ENCODE assay signal across 20 mouse cellular contexts in genomic region chr1:30416582-30416981, GRCm38 (mm10).
A peak's percentile ranks its signal among the peaks of the same experiment; 100 is the strongest.
DNase-seq lines count a peak whose midpoint lies in the region; ATAC-seq and TF ChIP-seq lines count a peak whose summit lies in the region.
"Had no signal": no experiment of that assay in that cellular context is flagged by ENCODE, and none has a peak within 500 bp of the region (broad histone marks: within the 10 kb centered on the region; RNA-seq: fewer than 3 reads in every experiment).

No protein-coding gene starts in this region.

- H3K4me3 ChIP-seq in cortical plate, adult 2 months (ENCODE audit: insufficient read depth, low read length): no peak overlapping the region
- H3K4me3 ChIP-seq: embryonic facial prominence, embryonic 13.5 days; forebrain, embryonic 12.5 days; heart, embryonic 12.5 days; hindbrain, embryonic 10.5 days had no signal

- DNase-seq in frontal cortex, postnatal 14 days (ENCODE audit: low spot score in 2 of 2): no peak
- peak; percentile 4 to 18 for DNase-seq in left cerebral cortex, postnatal 14 days (ENCODE audit: low spot score in 2 of 2)
- no peak for DNase-seq in left cerebral cortex, postnatal 4 days
- peak; percentile 36 for DNase-seq in telencephalon, adult 2 months (ENCODE audit: low read depth, low spot score)
- DNase-seq in T-cell, adult 2 months (ENCODE audit: low spot score): no peak
- DNase-seq: adrenal gland, postnatal 14 days; cerebellum, adult 18-20 months; cerebellum, adult 9-11 months; embryo, embryonic 11 days; gastrocnemius, postnatal 10 days; heart, adult 18-20 months had no signal

- H3K4me1 ChIP-seq in cortical plate, adult 2 months (ENCODE audit: control insufficient read depth, insufficient read depth, low read length): peaks cover 1% of the 10 kb centered on the region; the same call in 1 of the 2 replicates
- H3K4me1 ChIP-seq: embryonic facial prominence, embryonic 13.5 days; forebrain, embryonic 12.5 days; heart, embryonic 12.5 days; hindbrain, embryonic 10.5 days had no signal

- H3K27ac ChIP-seq in cortical plate, adult 2 months (ENCODE audit: insufficient read depth, low read length): peak overlapping the region; percentile 63; the same call in 1 of the 2 replicates
- H3K27ac ChIP-seq: embryonic facial prominence, embryonic 13.5 days; forebrain, embryonic 12.5 days; hindbrain, embryonic 10.5 days; hindbrain, embryonic 14.5 days had no signal

- peak; percentile 92 for ATAC-seq in frontal cortex, adult (ENCODE audit: low TSS enrichment)
- ATAC-seq: activated CD4-positive, CD25-positive, alpha-beta regulatory T cell, adult 4 months; forebrain, embryonic 16.5 days had no signal

- TF ChIP-seq POLR2A in cortical plate, adult 2 months (IDR thresholded peaks at IDR 0.05; ENCODE audit: extremely low read depth, insufficient read depth, low read length): no peak

- intact Hi-C loops in left cerebral cortex, postnatal 14 days (cut with DNase I): no loop called here
- intact Hi-C loops in left cerebral cortex, postnatal 4 days (cut with DNase I): no loop called here

- no peak for TF ChIP-seq CTCF in cortical plate, adult 2 months (IDR thresholded peaks at IDR 0.05; ENCODE audit: extremely low read depth, insufficient read depth, low read length)

Comparison
In these comparisons a context has a peak if more than half of its experiments do, and no peak if none do; other contexts are left out.
1. DNase-seq: peak in left cerebral cortex, postnatal 14 days (2 of 2) and telencephalon, adult 2 months (single experiment); none in frontal cortex, postnatal 14 days (0 of 2), left cerebral cortex, postnatal 4 days (single experiment) and T-cell, adult 2 months (single experiment).